Mouse (Mus musculus) embryonic facial prominence, embryonic 15.5 days (tissue): ENCODE measurements around the gene Rbms3. TPM values are rescaled to one million over a fixed set of nuclear protein-coding genes. Genes with fewer than 3 reads are reported as not detected.

Source experiments
- ATAC-seq: fragments of 200-750 bp; cut with Nextera tagmentation; 2 replicates; pipeline ENCODE4 v1.8.0; 2017; ENCODE audit warnings: low read depth, moderate TSS enrichment; ENCODE audit not compliant: insufficient number of reproducible peaks, low FRiP score, low TSS enrichment
- H3K27ac ChIP-seq: fragments of 300-500 bp; sonication (generic); replicated peaks from 2 replicates; pipeline ENCODE4 v1.5.1; 2015; ENCODE audit warnings: mild to moderate bottlenecking, inconsistent platforms
- H3K27me3 ChIP-seq: fragments of 300-500 bp; sonication (generic); 2 replicates; pipeline ENCODE4 v1.6.1; 2015; ENCODE audit warnings: inconsistent platforms
- H3K36me3 ChIP-seq: fragments of 300-500 bp; sonication (generic); 2 replicates; pipeline ENCODE4 v1.6.1; 2015; ENCODE audit warnings: mild to moderate bottlenecking, inconsistent platforms
- H3K4me1 ChIP-seq: fragments of 300-500 bp; sonication (generic); 2 replicates; pipeline ENCODE4 v1.6.1; 2015; ENCODE audit warnings: inconsistent platforms
- H3K4me2 ChIP-seq: fragments of 300-500 bp; sonication (generic); replicated peaks from 2 replicates; pipeline ENCODE4 v1.6.1; 2015; ENCODE audit warnings: mild to moderate bottlenecking, inconsistent platforms
- H3K4me3 ChIP-seq: fragments of 300-500 bp; sonication (generic); replicated peaks from 2 replicates; pipeline ENCODE4 v1.5.1; 2015; ENCODE audit warnings: mild to moderate bottlenecking, inconsistent platforms
- H3K9ac ChIP-seq: fragments of 300-500 bp; sonication (generic); 2 replicates; pipeline ENCODE4 v1.6.1; 2015; ENCODE audit warnings: inconsistent platforms
- H3K9me3 ChIP-seq: fragments of 300-500 bp; sonication (generic); replicated peaks from 2 replicates; pipeline ENCODE4 v1.6.1; 2016; ENCODE audit warnings: inconsistent platforms
- WGBS: fragments of 180-500 bp; shearing (Covaris S2); methylation state at CpG from one replicate; pipeline ENCODE4 v1.1.7; 2015; 5-methylcytosine and 5-hydroxymethylcytosine counted together
- polyA plus RNA-seq: library from polyadenylated mRNA; unstranded; fragments of >200 nt; fragmentation: Nextera tagmentation; extraction: Ambion mirVana; gene quantifications from 2 replicates; pipeline ENCODE4 v1.2.1, GENCODE M21; 2015

The Rbms3 gene
- polyA plus RNA-seq, 1 experiment from 2014 or later: 84.3 TPM

DNA sequence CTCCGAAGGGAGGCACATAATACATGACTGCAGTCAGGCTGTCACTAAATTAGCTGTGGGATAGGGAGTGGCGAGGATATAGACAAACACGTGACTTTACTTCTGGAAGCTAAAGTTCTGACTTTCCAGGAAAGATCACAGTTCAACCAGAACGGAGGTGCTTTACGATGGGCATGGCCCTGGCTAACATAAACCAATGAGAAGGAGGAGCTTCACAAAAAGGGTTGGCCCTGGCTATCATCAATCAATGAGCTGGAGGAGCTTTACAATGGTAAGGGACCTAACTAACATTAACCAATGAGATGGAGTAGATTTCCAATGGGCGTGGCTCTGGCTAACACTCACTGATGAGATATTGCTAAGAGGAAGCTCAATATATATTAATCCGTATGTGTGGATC, 457.2 kb downstream of the Rbms3 start:
- H3K4me2 ChIP-seq: no peak overlapping the region
- no peak overlapping the region for H3K9ac ChIP-seq
- no peak overlapping the region for H3K4me3 ChIP-seq
- 80% methylated on average over 7 of the region's 7 CpGs for WGBS
- no peaks in the 10 kb centered on the region for H3K27me3 ChIP-seq
- no peak overlapping the region for H3K27ac ChIP-seq
- H3K4me1 ChIP-seq: no peaks in the 10 kb centered on the region
- no peak for ATAC-seq
- H3K9me3 ChIP-seq: no peaks in the 10 kb centered on the region
- no peaks in the 10 kb centered on the region for H3K36me3 ChIP-seq

DNA sequence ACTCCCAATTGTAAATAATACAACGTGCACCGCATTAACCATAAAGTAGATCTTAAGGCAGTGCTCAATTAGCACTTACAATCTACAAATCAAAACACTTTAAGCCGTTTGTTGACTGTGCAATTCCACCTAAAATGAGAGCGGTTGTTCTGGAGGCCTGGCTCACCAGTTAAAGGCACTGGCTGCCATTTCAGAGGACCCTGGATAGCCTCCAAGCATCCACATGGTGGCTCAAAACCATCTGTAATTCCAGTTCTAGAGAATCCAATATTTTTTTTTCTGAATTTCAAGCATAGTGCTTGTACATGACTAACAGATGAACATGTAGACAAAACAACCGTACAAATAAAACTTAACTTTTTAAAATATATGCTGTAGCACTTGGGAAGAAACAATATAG, 460.5 kb downstream of the Rbms3 start:
- Histone ChIP-seq H3K9ac (no peak overlapping the region), H3K4me1 (no peaks in the 10 kb centered on the region), H3K36me3 (no peaks in the 10 kb centered on the region), H3K27ac (no peak overlapping the region), H3K4me2 (no peak overlapping the region), H3K4me3 (no peak overlapping the region), H3K9me3 (no peaks in the 10 kb centered on the region), H3K27me3 (no peaks in the 10 kb centered on the region)
- no peak for ATAC-seq
- WGBS: 89% methylated on average over 5 of the region's 5 CpGs

DNA sequence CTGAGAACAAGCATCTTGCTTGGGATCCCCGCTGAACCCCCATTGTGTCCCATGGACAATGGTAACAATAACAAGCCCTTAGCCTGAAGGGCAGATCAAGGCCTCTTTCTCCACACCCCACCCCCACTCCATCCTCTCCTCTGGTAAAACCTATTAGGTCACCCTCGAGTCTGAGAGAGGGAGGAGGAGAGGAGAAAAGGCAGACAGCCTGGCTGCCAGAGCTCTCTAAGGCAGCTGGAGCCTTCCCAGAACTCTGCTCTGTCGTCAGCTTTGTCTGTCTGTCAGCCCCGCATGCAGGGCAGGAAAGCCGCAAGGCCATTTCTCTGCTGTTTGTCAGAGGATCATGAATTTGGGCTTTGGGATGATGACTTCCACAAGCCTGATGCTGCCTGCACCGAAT, 466.6 kb downstream of the Rbms3 start:
- ATAC-seq: no peak
- WGBS: 29% methylated on average over 6 of the region's 6 CpGs
- H3K36me3 ChIP-seq: no peaks in the 10 kb centered on the region
- H3K4me2 ChIP-seq: no peak overlapping the region
- peaks cover 4% of the 10 kb centered on the region for H3K4me1 ChIP-seq
- H3K27ac ChIP-seq: no peak overlapping the region
- no peaks in the 10 kb centered on the region for H3K9me3 ChIP-seq
- H3K9ac ChIP-seq: no peak overlapping the region
- H3K27me3 ChIP-seq: no peaks in the 10 kb centered on the region
- no peak overlapping the region for H3K4me3 ChIP-seq

DNA sequence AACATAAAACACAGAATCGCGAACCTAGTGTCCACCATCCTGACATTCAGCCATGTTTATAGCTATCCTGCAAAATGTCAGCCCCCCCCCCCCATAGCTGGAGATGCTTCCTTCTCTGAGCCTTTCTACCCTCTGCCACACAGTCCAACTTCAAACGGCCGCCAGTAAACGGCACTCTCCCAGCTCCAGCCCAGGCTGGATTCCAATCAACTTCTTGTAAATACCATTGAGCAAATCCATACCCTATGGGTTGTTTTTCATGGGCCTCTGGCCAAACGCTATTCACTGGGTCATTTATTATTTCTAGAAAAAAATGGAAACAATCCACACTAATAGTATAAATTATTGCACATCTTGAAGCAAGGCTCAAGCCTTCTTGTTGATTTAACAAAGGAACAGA, 468.6 kb downstream of the Rbms3 start:
- no peaks in the 10 kb centered on the region for H3K9me3 ChIP-seq
- peaks cover 8% of the 10 kb centered on the region for H3K4me1 ChIP-seq
- H3K27ac ChIP-seq: no peak overlapping the region
- no peak for ATAC-seq
- no peak overlapping the region for H3K9ac ChIP-seq
- H3K4me3 ChIP-seq: no peak overlapping the region
- H3K4me2 ChIP-seq: no peak overlapping the region
- 70% methylated on average over 6 of the region's 6 CpGs for WGBS
- H3K36me3 ChIP-seq: no peaks in the 10 kb centered on the region
- no peaks in the 10 kb centered on the region for H3K27me3 ChIP-seq

DNA sequence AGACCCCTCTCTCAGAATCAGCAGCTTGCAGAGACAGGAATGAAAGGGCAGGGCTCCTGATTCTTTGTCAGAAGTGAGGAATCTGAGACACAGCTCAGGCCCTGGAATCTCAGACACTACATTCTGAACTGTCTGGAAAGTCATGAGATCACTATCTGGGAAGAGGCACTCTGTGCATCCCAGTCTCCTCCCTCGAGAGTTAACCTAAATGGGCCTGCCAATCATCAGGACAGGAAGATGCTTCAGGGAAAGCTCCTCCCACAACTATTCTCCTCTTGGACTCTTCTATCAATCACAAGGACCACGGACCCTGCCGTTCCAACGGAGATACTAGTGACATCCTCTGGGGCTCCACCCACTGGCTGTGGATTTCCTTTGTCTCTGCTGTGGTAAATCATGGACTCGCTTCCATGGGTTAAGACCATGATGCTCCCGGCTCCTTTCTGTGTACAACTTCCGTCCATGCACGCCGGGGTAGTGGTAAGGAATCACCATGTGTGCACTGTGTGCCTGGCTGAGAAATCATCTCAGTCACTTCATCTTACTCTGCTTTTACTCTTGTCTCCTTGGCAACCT, 473.3 kb downstream of the Rbms3 start:
- Histone ChIP-seq H3K27me3 (no peaks in the 10 kb centered on the region), H3K27ac (peak overlapping the region; percentile 30), H3K4me1 (peaks cover 20% of the 10 kb centered on the region), H3K36me3 (no peaks in the 10 kb centered on the region), H3K9me3 (no peaks in the 10 kb centered on the region), H3K4me2 (no peak overlapping the region), H3K4me3 (no peak overlapping the region), H3K9ac (no peak overlapping the region)
- ATAC-seq: no peak
- 68% methylated on average over 9 of the region's 9 CpGs for WGBS

DNA sequence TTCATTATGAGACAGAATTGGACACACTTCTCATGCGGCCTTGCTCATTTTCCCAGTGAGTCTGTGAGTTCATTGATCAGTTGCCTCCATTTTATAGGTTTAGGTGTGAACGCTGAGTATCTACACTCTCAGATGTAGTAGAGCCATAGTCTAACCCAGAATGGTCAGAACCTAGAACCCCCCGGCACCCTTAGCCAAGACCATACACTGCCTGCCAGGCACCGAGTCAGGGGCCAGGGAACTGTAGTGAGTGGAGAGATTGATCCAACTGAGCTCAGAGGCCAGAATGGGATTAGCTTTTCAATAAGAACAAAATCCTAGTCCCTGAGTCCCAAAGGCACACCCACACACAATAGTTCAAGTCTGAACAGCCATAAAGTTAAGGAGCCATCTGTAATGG, 475.1 kb downstream of the Rbms3 start:
- no peak overlapping the region for H3K4me3 ChIP-seq
- H3K4me2 ChIP-seq: no peak overlapping the region
- H3K36me3 ChIP-seq: no peaks in the 10 kb centered on the region
- no peaks in the 10 kb centered on the region for H3K27me3 ChIP-seq
- no peak overlapping the region for H3K27ac ChIP-seq
- ATAC-seq: no peak
- no peak overlapping the region for H3K9ac ChIP-seq
- H3K4me1 ChIP-seq: peaks cover 20% of the 10 kb centered on the region
- H3K9me3 ChIP-seq: no peaks in the 10 kb centered on the region
- 86% methylated on average over 4 of the region's 4 CpGs for WGBS

DNA sequence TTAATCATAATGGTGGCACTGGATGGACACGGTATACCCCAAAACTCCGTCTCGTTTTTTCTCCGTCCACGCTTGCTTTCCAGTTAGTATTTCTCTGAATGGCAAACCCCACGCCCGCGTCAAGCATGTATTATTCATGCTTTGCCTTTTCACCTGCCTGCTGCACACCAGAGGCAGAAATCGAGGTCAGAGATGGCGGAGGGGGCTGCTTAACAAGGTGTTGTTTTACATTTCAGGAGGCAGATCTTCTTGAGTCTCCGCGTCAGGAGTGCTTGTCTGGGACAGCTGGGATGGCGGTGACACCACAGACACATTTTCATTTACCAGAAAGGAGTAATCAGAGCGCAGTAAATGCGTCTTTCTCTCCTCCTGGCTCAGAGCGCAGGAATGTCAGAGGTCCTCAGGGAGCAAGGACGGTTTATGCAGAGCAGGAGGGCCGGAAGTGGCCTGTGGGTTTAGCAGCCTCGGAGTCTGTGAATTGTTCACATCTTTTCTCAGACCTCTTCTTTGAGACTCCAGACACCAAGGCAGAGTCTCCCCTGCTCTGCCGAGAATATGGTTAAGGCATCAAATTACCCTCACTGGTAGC, 475.9 kb downstream of the Rbms3 start:
- H3K4me1 ChIP-seq: peaks cover 20% of the 10 kb centered on the region
- H3K4me3 ChIP-seq: no peak overlapping the region
- no peaks in the 10 kb centered on the region for H3K9me3 ChIP-seq
- H3K27ac ChIP-seq: peak overlapping the region; percentile 3; the same call in 1 of the 2 replicates
- 42% methylated on average over 20 of the region's 20 CpGs for whole genome bisulfite sequencing
- no peaks in the 10 kb centered on the region for H3K27me3 ChIP-seq
- 0 out of 2 replicates have a peak overlapping the region, but pooled peaks have one; percentile 10 for H3K4me2 ChIP-seq
- peak; percentile 41; the same call in 1 of the 2 replicates for ATAC-seq
- no peak overlapping the region for H3K9ac ChIP-seq
- H3K36me3 ChIP-seq: no peaks in the 10 kb centered on the region

DNA sequence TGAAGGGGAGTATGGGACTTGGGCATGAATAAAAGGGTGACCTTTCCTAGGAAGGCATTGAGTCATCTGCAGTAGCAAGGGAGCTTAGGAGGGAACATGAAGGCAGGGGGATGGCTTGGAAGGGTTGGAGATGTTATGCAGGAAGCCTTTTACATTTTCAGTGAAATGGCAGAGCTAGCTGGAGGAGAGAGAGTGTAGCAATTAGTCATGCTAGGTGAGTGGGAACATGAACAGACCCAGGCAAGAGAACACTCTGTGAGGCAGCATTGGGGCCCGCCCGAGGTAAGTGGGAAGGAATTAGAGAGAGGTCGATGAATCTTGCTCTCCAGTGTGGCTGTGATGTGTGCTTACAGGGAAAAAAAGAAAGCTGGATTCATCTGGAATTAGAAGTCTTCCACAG, 477.8 kb downstream of the Rbms3 start:
- 0 out of 2 replicates have a peak, but pooled peaks have one; percentile 48 for ATAC-seq
- 44% methylated on average over 3 of the region's 3 CpGs for WGBS
- Histone ChIP-seq H3K36me3 (no peaks in the 10 kb centered on the region), H3K27ac (no peak overlapping the region), H3K4me3 (no peak overlapping the region), H3K27me3 (no peaks in the 10 kb centered on the region), H3K4me1 (peaks cover 20% of the 10 kb centered on the region), H3K9me3 (no peaks in the 10 kb centered on the region), H3K4me2 (no peak overlapping the region), H3K9ac (no peak overlapping the region)

DNA sequence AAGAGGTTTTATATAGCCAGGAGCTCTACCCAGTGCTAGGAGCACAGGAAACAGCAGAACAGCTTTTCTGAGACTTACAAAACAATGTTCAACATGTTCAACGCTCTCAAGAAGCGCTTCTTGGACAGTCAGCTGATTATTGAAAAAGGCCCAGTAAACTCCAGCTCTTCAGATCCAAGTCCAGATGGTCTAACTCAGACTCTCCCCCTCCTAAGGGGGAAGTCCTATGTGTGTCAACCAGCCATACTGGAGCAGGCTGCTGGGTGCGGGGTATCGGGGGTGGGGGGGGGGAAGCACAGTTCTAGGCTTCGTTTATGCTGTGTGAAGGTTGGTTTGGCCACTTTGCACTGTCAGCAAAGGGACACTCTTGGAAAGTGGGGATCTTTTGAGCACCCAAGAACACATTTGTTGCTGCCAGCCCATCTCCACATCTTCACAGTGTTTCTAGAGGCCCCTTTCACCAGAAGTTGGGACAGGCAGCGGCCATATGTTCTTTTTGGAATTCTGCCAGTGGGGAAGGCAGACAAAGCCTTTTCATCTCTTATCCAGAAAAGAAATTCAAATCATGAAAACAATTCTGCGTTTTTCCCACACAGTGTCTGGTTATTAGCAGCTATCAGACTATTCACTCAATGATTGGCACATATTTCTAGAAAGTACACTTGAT, 485.5 kb downstream of the Rbms3 start:
- no peak overlapping the region for H3K4me3 ChIP-seq
- no peak for ATAC-seq
- H3K4me2 ChIP-seq: no peak overlapping the region
- 59% methylated on average over 7 of the region's 7 CpGs for WGBS
- no peak overlapping the region for H3K9ac ChIP-seq
- 0 out of 2 replicates have a peak overlapping the region, but pooled peaks have one; percentile 28 for H3K27ac ChIP-seq
- no peaks in the 10 kb centered on the region for H3K9me3 ChIP-seq
- no peaks in the 10 kb centered on the region for H3K27me3 ChIP-seq
- H3K4me1 ChIP-seq: peaks cover 9% of the 10 kb centered on the region
- no peaks in the 10 kb centered on the region for H3K36me3 ChIP-seq

DNA sequence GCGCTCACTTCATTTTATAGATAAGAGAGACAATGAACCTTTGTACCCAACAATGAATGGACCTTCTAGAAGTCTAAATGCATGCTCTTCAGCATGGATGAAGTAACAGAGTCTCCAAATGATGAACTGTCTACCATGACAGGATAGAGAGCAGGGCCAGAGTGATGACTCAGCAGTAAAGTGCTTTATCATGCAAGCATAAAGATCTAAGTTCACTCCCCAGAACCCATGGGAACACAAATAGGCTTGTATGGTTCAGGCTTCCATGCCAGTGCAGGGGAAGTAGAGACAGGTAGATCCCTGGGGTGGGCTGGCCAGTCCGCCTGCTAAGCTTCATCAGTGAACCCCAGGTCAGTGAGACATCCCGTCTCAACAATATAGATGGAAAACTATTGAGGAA, 489.7 kb downstream of the Rbms3 start:
- Histone ChIP-seq H3K4me1 (peaks cover 6% of the 10 kb centered on the region), H3K27ac (no peak overlapping the region), H3K9ac (no peak overlapping the region), H3K4me2 (no peak overlapping the region), H3K4me3 (no peak overlapping the region), H3K36me3 (no peaks in the 10 kb centered on the region), H3K9me3 (no peaks in the 10 kb centered on the region), H3K27me3 (no peaks in the 10 kb centered on the region)
- ATAC-seq: no peak
- 97% methylated on average over 3 of the region's 3 CpGs for WGBS

DNA sequence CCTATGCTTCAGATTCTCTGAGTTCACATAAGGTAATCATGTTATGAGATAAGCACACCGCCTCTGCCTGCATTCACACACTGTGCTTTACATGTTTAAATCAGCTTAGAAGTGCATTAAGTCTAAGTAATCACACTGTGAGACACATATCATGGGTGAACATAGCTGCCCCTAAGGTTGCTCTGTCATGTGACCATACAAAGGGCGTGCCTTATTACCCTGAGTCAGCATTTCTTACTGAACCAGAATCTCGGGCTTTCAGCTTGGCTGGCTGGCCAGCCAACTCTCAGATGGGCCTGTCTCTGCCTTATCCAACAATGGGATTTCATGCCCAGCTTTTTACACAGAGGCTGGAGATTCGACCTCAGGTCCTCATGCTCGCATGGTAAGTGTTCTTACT, 493.3 kb downstream of the Rbms3 start:
- H3K9me3 ChIP-seq: no peaks in the 10 kb centered on the region
- no peak overlapping the region for H3K4me2 ChIP-seq
- WGBS: 73% methylated on average over 5 of the region's 5 CpGs
- ATAC-seq: no peak
- no peaks in the 10 kb centered on the region for H3K27me3 ChIP-seq
- H3K9ac ChIP-seq: no peak overlapping the region
- H3K36me3 ChIP-seq: no peaks in the 10 kb centered on the region
- no peak overlapping the region for H3K27ac ChIP-seq
- H3K4me1 ChIP-seq: no peaks in the 10 kb centered on the region
- H3K4me3 ChIP-seq: no peak overlapping the region
